Mouse (Mus musculus): Measurements from ENCODE around the gene Rpl22. TPM values are rescaled to one million over a fixed set of nuclear protein-coding genes. Genes with fewer than 3 reads are reported as not detected.

Gene Rpl22
- polyA plus RNA-seq, 1 experiment from 2014 or later: 377 TPM

DNA sequence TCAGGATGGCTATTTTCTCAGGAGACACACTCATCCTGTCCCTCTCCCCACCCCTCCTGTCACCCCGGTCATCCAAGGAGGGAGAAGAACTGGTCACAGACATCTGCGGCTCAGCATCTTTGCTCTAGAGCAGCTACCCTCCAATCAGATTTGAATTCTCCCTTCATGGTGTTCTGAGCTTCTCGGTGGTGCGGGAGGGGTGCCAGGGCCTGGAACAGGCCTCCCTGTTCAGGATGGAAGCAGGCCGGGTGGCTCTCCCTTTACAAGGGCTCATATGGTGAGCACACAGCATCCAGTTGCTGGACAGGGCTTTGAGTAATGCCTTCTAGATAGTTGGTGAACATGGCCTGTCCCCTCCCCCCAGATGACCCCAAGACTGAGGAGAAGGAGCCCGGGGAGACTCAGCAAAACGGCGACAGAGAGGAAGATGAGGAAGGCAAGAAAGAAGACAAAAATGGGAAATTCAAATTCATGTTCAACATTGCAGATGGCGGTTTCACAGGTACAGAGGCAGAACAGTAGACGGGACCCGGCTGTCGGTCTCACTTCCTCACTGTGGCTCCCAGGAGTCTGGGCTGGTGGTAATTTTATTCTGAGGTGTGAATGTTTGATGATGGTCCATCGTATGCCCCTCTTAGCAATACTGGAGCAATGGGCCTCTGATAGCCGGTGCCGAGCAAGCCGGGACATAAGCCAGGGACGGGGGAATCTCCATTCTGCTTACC is 57.1 kb downstream of the Rpl22 start:
- Histone ChIP-seq H3K36me3 (no peaks in the 10 kb centered on the region), H3K9me3 (no peaks in the 10 kb centered on the region), H3K4me2 (no peak overlapping the region), H3K27ac (no peak overlapping the region), H3K9ac (no peak overlapping the region), H3K4me3 (replicated peaks) (no peak overlapping the region), H3K4me1 (no peaks in the 10 kb centered on the region), H3K27me3 (replicated peaks) (0 out of 2 replicates have a peak, but pooled peaks cover 3% of the 10 kb centered on the region)
- 81% methylated on average over 17 of the region's 17 CpGs for WGBS
- ATAC-seq (ENCODE audit: insufficient read depth, low FRiP score, low read depth): no peak

Other genes starting within 250 kb of the Rpl22 start
- gene Tnfrsf25, start 209.8 kb upstream of the Rpl22 start, polyA plus RNA-seq (2015; fragmentation: Nextera tagmentation; extraction: Ambion mirVana): 0.84 and 1.4 TPM in 2 replicates
- 15.9 and 19.2 TPM in 2 replicates for gene Espn, start 173.4 kb upstream of the Rpl22 start, polyA plus RNA-seq (2015; fragmentation: Nextera tagmentation; extraction: Ambion mirVana)
- 0.43 and 0.44 TPM in 2 replicates for gene Hes2, start 166.9 kb upstream of the Rpl22 start, polyA plus RNA-seq (2015; fragmentation: Nextera tagmentation; extraction: Ambion mirVana)
- gene Acot7, start 147.6 kb upstream of the Rpl22 start, polyA plus RNA-seq (2015; fragmentation: Nextera tagmentation; extraction: Ambion mirVana): 60.0 and 63.1 TPM in 2 replicates
- 12.9 and 13.5 TPM in 2 replicates for gene Gpr153, start 51.5 kb upstream of the Rpl22 start, polyA plus RNA-seq (2015; fragmentation: Nextera tagmentation; extraction: Ambion mirVana)
- gene Hes3, start 34.1 kb upstream of the Rpl22 start, polyA plus RNA-seq (2015; fragmentation: Nextera tagmentation; extraction: Ambion mirVana): 0.09 TPM in 1 of 2 replicates, not detected in the other
- 19.1 and 21.4 TPM in 2 replicates for gene Icmt, start 28.5 kb upstream of the Rpl22 start, polyA plus RNA-seq (2015; fragmentation: Nextera tagmentation; extraction: Ambion mirVana)
- gene Rnf207, start 6.7 kb upstream of the Rpl22 start, polyA plus RNA-seq (2015; fragmentation: Nextera tagmentation; extraction: Ambion mirVana): 1.0 TPM in 2 replicates
- 1.4 and 1.5 TPM in 2 replicates for gene Chd5, start 12.9 kb downstream of the Rpl22 start, polyA plus RNA-seq (2015; fragmentation: Nextera tagmentation; extraction: Ambion mirVana)
- gene Nphp4, start 151.0 kb downstream of the Rpl22 start, polyA plus RNA-seq (2015; fragmentation: Nextera tagmentation; extraction: Ambion mirVana): 1.9 and 2.2 TPM in 2 replicates
- 5.0 and 5.2 TPM in 2 replicates for gene Kcnab2, start 152.1 kb downstream of the Rpl22 start, polyA plus RNA-seq (2015; fragmentation: Nextera tagmentation; extraction: Ambion mirVana)

All from stomach, embryonic 15.5 days (tissue).